Mouse (Mus musculus): ENCODE measurements at regions not wholly inside any gene's neighbourhood (a gene's known extent, or its start where the extent isn't known, plus 50 kb on each side); places are given as distances from the start of the nearest gene placed in this dataset.
A peak's percentile ranks its signal among the peaks of the same experiment; 100 is the strongest.
"Not testable (repeated sequence)": the region's sequence is repeated elsewhere in the genome, so short reads cannot be mapped to it uniquely, and the experiment has no call there.

DNA sequence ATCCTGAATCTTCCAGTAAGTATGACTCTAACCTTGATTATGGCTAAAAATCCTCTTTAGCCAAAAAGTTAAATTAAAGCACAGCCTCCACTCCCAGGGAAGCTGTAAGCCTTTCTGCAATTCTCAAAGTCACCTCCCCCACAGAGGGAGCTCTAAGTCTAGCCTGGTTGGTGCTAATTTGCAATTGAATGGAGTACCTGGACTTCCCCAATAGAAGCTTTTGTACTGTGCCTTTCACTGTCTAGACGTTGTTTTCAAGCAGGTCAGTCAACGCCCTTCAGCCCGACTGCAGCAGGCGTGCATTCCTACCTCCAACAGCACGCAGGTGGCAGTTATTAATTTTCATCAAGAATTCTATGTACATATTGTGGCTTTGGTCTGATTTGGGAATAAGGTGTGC is 87.2 kb downstream of the Catsperg2 start:
- not testable (repeated sequence) for ATAC-seq; H3K27me3 ChIP-seq (ENCODE audit: insufficient read depth, low read length)
- 83% methylated on average over 5 of the region's 5 CpGs for WGBS (ENCODE audit: insufficient replicate concordance)

DNA sequence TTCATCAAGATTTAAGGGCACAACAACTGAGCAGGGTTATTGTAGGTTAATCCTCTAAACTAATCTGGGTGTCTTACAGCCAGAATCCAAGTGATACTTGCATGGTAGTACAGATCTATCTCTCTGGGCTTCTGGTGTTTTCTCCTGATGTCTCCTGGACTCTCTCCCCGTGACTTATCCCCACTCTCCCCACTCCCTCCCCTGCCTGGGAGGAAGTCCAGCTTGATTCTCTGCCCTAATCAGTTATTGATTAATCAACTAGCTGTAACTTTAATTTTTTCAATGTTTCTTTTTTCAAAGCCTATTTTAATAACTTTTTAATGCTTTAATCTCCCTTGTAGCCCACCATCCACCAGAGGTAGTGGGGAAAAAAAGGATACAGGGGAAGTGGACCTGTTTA is 83.9 kb upstream of the Sipa1l3 start:
- H3K4me1 ChIP-seq (ENCODE audit: insufficient read depth): no peaks in the 10 kb centered on the region
- no peaks in the 10 kb centered on the region for H3K36me3 ChIP-seq (replicated peaks; ENCODE audit: insufficient read depth, low read length)
- H3K9ac ChIP-seq (replicated peaks): no peak overlapping the region
- DNase-seq: no peak
- no peak overlapping the region for H3K4me2 ChIP-seq (ENCODE audit: low read depth, low read length)
- TF ChIP-seq EP300 (IDR thresholded peaks at IDR 0.05; ENCODE audit: low read depth) (no peak), CTCF (IDR thresholded peaks at IDR 0.05; ENCODE audit: low read depth) (no peak)
- no peaks in the 10 kb centered on the region for H3K9me3 ChIP-seq (ENCODE audit: low read length)
- no peak overlapping the region for H3K4me3 ChIP-seq (ENCODE audit: low read depth, low read length)
- no peak for ATAC-seq
- 42% methylated on average over 1 of the region's 1 CpGs for WGBS (ENCODE audit: insufficient replicate concordance)
- H3K27ac ChIP-seq (ENCODE audit: low read depth): no peak overlapping the region
- H3K27me3 ChIP-seq (ENCODE audit: insufficient read depth, low read length): no peaks in the 10 kb centered on the region

More for the DNA sequence above, 87.2 kb downstream of the Catsperg2 start:
- H3K4me1 ChIP-seq (ENCODE audit: insufficient read depth); DNase-seq; H3K4me3 ChIP-seq (ENCODE audit: low read depth, low read length); H3K4me2 ChIP-seq (ENCODE audit: low read depth, low read length); H3K9me3 ChIP-seq (ENCODE audit: low read length); H3K9ac ChIP-seq (replicated peaks); H3K27ac ChIP-seq (ENCODE audit: low read depth); H3K36me3 ChIP-seq (replicated peaks; ENCODE audit: insufficient read depth, low read length): not testable (repeated sequence)

DNA sequence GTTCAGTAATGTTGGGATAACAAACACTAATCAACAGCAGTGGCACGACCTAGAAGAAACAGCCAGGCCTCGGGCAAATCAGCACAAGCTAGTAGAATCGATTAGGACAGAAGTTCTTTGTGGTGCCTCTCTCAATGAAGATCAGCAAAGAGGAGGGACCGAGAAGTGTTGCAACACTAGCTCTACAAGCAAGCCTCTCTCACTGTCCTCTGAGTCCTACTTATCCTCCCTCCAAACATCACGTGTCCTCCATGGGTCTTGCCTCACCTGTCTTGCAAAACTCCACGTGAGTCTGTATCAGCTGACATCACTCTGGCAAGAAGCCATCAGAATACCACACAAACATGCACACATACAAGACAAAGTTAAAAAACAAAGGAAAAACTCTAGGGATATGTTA is 82.9 kb upstream of the Sipa1l3 start:
- Histone ChIP-seq H3K9ac (replicated peaks) (no peak overlapping the region), H3K4me2 (ENCODE audit: low read depth, low read length) (no peak overlapping the region), H3K9me3 (ENCODE audit: low read length) (no peaks in the 10 kb centered on the region), H3K27ac (ENCODE audit: low read depth) (no peak overlapping the region), H3K36me3 (replicated peaks; ENCODE audit: insufficient read depth, low read length) (no peaks in the 10 kb centered on the region), H3K4me1 (ENCODE audit: insufficient read depth) (no peaks in the 10 kb centered on the region), H3K27me3 (ENCODE audit: insufficient read depth, low read length) (no peaks in the 10 kb centered on the region), H3K4me3 (ENCODE audit: low read depth, low read length) (no peak overlapping the region)
- peak; percentile 20 for DNase-seq
- TF ChIP-seq CTCF (IDR thresholded peaks at IDR 0.05; ENCODE audit: low read depth) (no peak), EP300 (IDR thresholded peaks at IDR 0.05; ENCODE audit: low read depth) (no peak)
- ATAC-seq: peak; percentile 76
- 53% methylated on average over 6 of the region's 6 CpGs for WGBS (ENCODE audit: insufficient replicate concordance)

DNA sequence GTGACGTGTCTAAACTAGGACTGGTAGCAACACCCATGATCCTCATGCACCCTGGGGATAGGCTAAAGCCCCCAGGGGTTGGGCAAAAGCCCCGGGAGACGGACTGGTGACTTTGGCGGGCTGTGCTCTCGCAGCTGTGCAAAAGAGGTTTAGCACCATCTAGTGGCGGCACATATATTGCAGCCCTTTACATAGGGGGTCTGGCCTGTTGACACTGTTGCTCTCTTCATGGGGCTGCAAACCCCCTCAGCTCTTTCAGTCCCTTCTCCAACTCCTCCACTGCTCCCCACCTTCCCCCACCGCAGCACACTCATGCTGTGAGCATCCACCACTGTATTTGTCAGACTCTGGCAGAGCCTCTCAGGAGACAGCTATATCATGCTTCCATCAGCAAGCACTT is 78.8 kb upstream of the Sipa1l3 start:
- not testable (repeated sequence) for H3K27ac ChIP-seq (ENCODE audit: low read depth); H3K4me3 ChIP-seq (ENCODE audit: low read depth, low read length); H3K27me3 ChIP-seq (ENCODE audit: insufficient read depth, low read length); ATAC-seq; H3K36me3 ChIP-seq (replicated peaks; ENCODE audit: insufficient read depth, low read length); H3K4me1 ChIP-seq (ENCODE audit: insufficient read depth); H3K4me2 ChIP-seq (ENCODE audit: low read depth, low read length); H3K9me3 ChIP-seq (ENCODE audit: low read length); H3K9ac ChIP-seq (replicated peaks)
- 33% methylated on average over 7 of the region's 7 CpGs for WGBS (ENCODE audit: insufficient replicate concordance)
- DNase-seq: peak; percentile 54
- TF ChIP-seq CTCF (IDR thresholded peaks at IDR 0.05; ENCODE audit: low read depth): peak; percentile 69

DNA sequence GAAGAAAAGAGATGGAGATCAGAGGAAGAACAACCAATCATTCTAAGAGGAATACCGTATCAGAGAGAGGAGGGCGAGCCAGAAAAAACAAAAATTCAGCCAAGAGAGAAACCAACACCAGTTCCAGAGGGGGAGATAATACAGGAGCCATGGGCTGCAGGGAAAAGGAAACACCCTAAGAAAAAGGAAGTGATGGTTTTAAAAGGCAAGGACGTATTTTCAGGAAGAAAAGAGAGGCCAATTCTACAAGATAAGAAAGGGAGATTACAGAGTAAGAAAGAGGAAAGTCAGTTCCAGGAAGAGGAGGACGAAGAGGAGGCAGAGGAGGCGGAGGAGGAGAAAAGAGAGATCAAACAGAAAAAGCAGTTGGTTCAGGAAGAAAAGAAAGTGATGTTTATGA is 59.7 kb upstream of the Sipa1l3 start:
- H3K9me3 ChIP-seq (ENCODE audit: low read length): 0 out of 2 replicates have a peak, but pooled peaks cover 3% of the 10 kb centered on the region
- H3K4me3 ChIP-seq (ENCODE audit: low read depth, low read length): no peak overlapping the region
- no peak overlapping the region for H3K27ac ChIP-seq (ENCODE audit: low read depth)
- no peaks in the 10 kb centered on the region for H3K4me1 ChIP-seq (ENCODE audit: insufficient read depth)
- no peak overlapping the region for H3K9ac ChIP-seq (replicated peaks)
- TF ChIP-seq EP300 (IDR thresholded peaks at IDR 0.05; ENCODE audit: low read depth) (no peak), CTCF (IDR thresholded peaks at IDR 0.05; ENCODE audit: low read depth) (no peak)
- ATAC-seq: no peak
- no peaks in the 10 kb centered on the region for H3K27me3 ChIP-seq (ENCODE audit: insufficient read depth, low read length)
- H3K4me2 ChIP-seq (ENCODE audit: low read depth, low read length): no peak overlapping the region
- DNase-seq: no peak
- 51% methylated on average over 5 of the region's 5 CpGs for WGBS (ENCODE audit: insufficient replicate concordance)
- no peaks in the 10 kb centered on the region for H3K36me3 ChIP-seq (replicated peaks; ENCODE audit: insufficient read depth, low read length)

DNA sequence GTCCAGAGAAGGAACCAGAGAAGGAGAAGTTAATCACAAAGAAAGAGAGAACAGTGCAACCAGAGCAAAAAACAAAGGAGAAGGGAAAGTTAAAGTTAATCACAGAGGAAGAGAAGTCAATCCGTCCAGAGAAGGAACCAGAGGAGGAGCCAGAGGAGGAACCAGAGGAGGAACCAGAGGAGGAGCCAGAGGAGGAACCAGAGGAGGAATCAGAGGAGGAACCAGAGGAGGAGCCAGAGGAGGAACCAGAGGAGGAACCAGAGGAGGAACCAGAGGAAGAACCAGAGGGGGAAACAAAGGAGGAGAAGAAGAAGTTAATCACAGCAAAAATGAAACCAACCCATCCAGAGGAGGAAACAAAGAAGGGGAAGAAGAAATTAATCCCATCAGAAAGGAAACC is 57.2 kb upstream of the Sipa1l3 start:
- 15% methylated on average over 1 of the region's 1 CpGs for WGBS (ENCODE audit: insufficient replicate concordance)
- DNase-seq (no peak), ATAC-seq (no peak)
- Histone ChIP-seq H3K4me2 (ENCODE audit: low read depth, low read length) (no peak overlapping the region), H3K27me3 (ENCODE audit: insufficient read depth, low read length) (no peaks in the 10 kb centered on the region), H3K9me3 (ENCODE audit: low read length) (0 out of 2 replicates have a peak, but pooled peaks cover 3% of the 10 kb centered on the region), H3K9ac (replicated peaks) (no peak overlapping the region), H3K27ac (ENCODE audit: low read depth) (no peak overlapping the region), H3K36me3 (replicated peaks; ENCODE audit: insufficient read depth, low read length) (no peaks in the 10 kb centered on the region), H3K4me3 (ENCODE audit: low read depth, low read length) (no peak overlapping the region), H3K4me1 (ENCODE audit: insufficient read depth) (no peaks in the 10 kb centered on the region)
- TF ChIP-seq EP300 (IDR thresholded peaks at IDR 0.05; ENCODE audit: low read depth) (no peak), CTCF (IDR thresholded peaks at IDR 0.05; ENCODE audit: low read depth) (no peak)

All from liver, postnatal 0 days (tissue).